Mouse (Mus musculus) E14TG2a.4 (cell line): Measurements from ENCODE around the gene Bola2.

Experiments used
- CTCF ChIP-seq: conservative IDR thresholded peaks from 2 replicates; pipeline ENCODE4 v1.5.1; 2014; ENCODE audit warnings: low read length
- NANOG ChIP-seq: IDR thresholded peaks from 2 replicates; pipeline ENCODE4 v1.6.1; 2014; ENCODE audit warnings: borderline replicate concordance, low read length, mixed read lengths

DNA sequence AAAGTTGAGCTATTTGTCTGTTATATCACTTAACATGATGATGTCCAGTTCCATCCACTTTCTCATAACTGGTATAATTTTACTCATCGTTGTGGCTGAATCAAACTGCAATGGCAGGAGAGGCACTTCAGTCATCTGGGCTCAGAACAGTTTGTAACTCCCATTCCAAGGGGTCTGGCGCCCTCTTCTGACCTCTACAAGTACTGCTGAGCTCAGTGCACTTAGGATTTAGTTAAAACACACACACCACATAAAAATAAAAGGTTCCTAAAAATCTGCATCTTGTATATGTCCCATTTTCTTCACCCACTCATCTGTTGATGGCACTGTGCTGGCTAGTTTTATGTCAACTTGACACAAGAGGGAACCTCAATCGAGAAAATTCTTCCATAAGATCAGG, 1.9 kb upstream of the Bola2 start:
- TF ChIP-seq CTCF (peak; percentile 94), NANOG (no peak)
